Mouse (Mus musculus) heart, adult 2 months (tissue): Measurements from ENCODE around the gene AI597479. TPM values are rescaled to one million over a fixed set of nuclear protein-coding genes. Genes with fewer than 3 reads are reported as not detected.

ENCODE experiments used
- DNase-seq, 2 experiments: peaks; one replicate each; pipeline ENCODE4 v3.0.0; 2021
- H3K27ac ChIP-seq: fragments of 200-600 bp; 2 replicates; pipeline ENCODE4 v1.8.1; 2022
- H3K27me3 ChIP-seq: fragments of 200-500 bp; 2 replicates; pipeline ENCODE4 v1.6.1; 2012; ENCODE audit warnings: mild to moderate bottlenecking, low read length, inconsistent platforms, mixed read lengths; ENCODE audit not compliant: control insufficient read depth, insufficient read depth
- H3K36me3 ChIP-seq: fragments of 200-500 bp; 2 replicates; pipeline ENCODE4 v1.6.1; 2012; ENCODE audit warnings: low read length, inconsistent platforms; ENCODE audit not compliant: control insufficient read depth, insufficient read depth
- H3K4me1 ChIP-seq: fragments of 200-500 bp; 2 replicates; pipeline ENCODE4 v1.6.1; 2011; ENCODE audit warnings: low read length; ENCODE audit not compliant: control insufficient read depth, insufficient read depth
- H3K4me3 ChIP-seq: fragments of 200-600 bp; 2 replicates; pipeline ENCODE4 v1.8.1; 2022
- H3K79me2 ChIP-seq: fragments of 200-500 bp; replicated peaks from 2 replicates; pipeline ENCODE4 v1.6.1; 2012; ENCODE audit warnings: mild to moderate bottlenecking, inconsistent platforms, low read length, moderate library complexity, mixed read lengths; ENCODE audit not compliant: control insufficient read depth, insufficient read depth
- H3K9ac ChIP-seq: fragments of 200-500 bp; 2 replicates; pipeline ENCODE4 v1.6.1; 2012; ENCODE audit warnings: low read depth, mild to moderate bottlenecking, control low read depth, inconsistent platforms, low read length, mixed read lengths
- CTCF ChIP-seq: fragments of 200-600 bp; IDR thresholded peaks from 2 replicates; pipeline ENCODE4 v1.8.1; 2022; ENCODE audit warnings: antibody characterized with exemption, mild to moderate bottlenecking, moderate library complexity
- EP300 ChIP-seq: fragments of 200-500 bp; IDR thresholded peaks from 2 replicates; pipeline ENCODE4 v1.6.1; 2011; ENCODE audit warnings: low read depth, low read length, control low read depth; ENCODE audit not compliant: insufficient read depth
- POLR2A ChIP-seq: fragments of 200-500 bp; IDR thresholded peaks from 2 replicates; pipeline ENCODE4 v1.6.1; 2011; ENCODE audit warnings: mild to moderate bottlenecking, low read depth, low read length, control low read depth; ENCODE audit not compliant: insufficient read depth
- WGBS: fragments of 180-500 bp; shearing (Covaris S2); methylation state at CpG from one replicate; pipeline ENCODE4 v1.1.7; 2018; 5-methylcytosine and 5-hydroxymethylcytosine counted together
- intact Hi-C: fragments of 180-260 bp; cut with DNase I; formaldehyde crosslinking; loops from one replicate; pipeline ENCODE4 v1.15.1; 2025
- polyA plus RNA-seq: library from polyadenylated mRNA; depleted of rRNA; stranded (reverse); fragments of >200 nt; gene quantifications from 2 replicates; pipeline ENCODE4 v1.2.3, GENCODE M21; 2012
- total RNA-seq, 2 experiments: library from RNA; stranded (reverse); gene quantifications; 2 replicates each; pipeline ENCODE4 v1.2.3; 2021

Gene AI597479
- total and polyA plus RNA-seq, 3 experiments, result 8.4 to 21.1 (median 20.3) TPM

DNA sequence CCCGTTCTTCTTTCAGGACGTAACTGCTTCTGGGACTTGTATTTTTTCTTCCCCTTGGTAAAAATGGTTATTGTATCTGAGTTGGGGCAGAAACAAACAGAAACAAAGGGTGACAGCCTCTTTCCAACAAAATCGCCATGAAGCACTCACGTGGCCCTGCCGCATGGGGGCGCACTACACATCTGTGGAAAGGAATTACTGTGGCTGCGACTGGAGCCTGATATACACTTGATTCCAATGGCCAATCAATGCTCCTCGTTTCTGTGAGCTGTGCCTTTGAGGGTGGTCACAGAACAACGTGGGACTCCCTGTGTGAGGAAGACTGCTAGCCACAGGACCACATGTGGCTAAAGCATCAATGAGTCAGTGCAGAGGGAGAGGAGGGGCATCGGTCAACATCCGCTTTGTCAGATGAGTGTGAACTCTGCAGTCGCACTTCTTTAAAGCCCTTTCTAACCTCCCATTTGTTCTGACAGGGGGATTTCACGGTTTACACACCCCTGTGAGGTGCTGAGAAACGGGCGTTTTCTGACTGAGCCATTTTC, 39.8 kb downstream of the AI597479 start:
- Histone ChIP-seq H3K27ac (no peak overlapping the region), H3K36me3 (peaks cover 16% of the 10 kb centered on the region), H3K9ac (no peak overlapping the region), H3K79me2 (no peaks in the 10 kb centered on the region), H3K4me3 (no peak overlapping the region), H3K4me1 (peaks cover 8% of the 10 kb centered on the region), H3K27me3 (no peaks in the 10 kb centered on the region)
- intact Hi-C loops, result no loop called here
- DNase-seq, result peak in 1 of 2 experiments; percentile 12
- 59% methylated on average over 15 of the region's 15 CpGs for WGBS
- TF ChIP-seq POLR2A (peak; percentile 50; the same call in 1 of the 2 replicates), EP300 (no peak), CTCF (peak; percentile 62)

DNA sequence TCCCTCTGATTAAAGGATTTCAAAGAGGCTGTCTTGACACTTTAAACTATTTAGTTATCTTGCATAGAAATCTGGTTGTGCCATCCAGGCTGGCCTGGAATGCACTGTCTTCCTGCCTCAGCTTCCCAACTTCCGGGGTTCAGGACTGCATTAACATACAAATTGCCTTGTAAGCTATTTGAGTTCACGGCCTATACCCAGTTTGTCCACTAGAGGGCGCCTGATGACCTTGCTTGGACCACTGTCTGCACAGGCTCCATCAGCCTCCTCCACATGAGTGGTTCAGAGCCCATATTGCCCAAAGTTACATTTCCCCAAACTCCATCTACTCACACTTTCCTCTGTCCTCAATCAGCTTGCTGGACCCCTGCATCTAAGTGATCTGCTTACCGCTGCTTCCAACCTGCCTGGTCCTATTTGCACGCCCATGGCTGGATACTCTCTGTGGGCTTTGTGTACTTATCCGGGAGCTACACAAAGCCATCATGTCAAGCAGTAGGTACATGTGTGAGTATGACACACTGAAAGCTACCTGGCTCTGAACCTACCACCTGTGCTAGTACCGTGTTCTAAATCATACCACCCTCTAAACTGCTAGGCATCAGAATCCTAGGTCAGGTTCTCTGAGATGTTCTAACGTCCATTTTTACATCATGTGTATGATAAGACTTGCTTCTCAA, 41.2 kb downstream of the AI597479 start:
- Histone ChIP-seq H3K79me2 (no peaks in the 10 kb centered on the region), H3K36me3 (peaks cover 20% of the 10 kb centered on the region), H3K9ac (no peak overlapping the region), H3K27ac (no peak overlapping the region), H3K4me1 (peaks cover 9% of the 10 kb centered on the region), H3K27me3 (no peaks in the 10 kb centered on the region), H3K4me3 (no peak overlapping the region)
- peak; percentile 79 to 84 for DNase-seq
- TF ChIP-seq CTCF (peak; percentile 98; the same call in 1 of the 2 replicates), EP300 (peak; percentile 90), POLR2A (0 out of 2 replicates have a peak, but pooled peaks have one; percentile 22)
- intact Hi-C loops, result loop anchor here (1.0 kb wide), 1 partner anchor 125 kb away; no protein-coding TSS in a partner anchor
- WGBS, result 39% methylated on average over 8 of the region's 8 CpGs

- H3K4me1 ChIP-seq, result peaks cover 9% of the 10 kb centered on the region
- 39% methylated on average over 11 of the region's 11 CpGs for WGBS
- H3K27me3 ChIP-seq, result no peaks in the 10 kb centered on the region
- no peaks in the 10 kb centered on the region for H3K79me2 ChIP-seq
- intact Hi-C loops, result no loop called here
- H3K9ac ChIP-seq, result 0 out of 2 replicates have a peak overlapping the region, but pooled peaks have one; percentile 8
- no peak overlapping the region for H3K27ac ChIP-seq
- DNase-seq, result peak in 1 of 2 experiments; percentile 49
- peaks cover 28% of the 10 kb centered on the region for H3K36me3 ChIP-seq
- peak; percentile 53 for TF ChIP-seq POLR2A
- no peak for TF ChIP-seq CTCF
- H3K4me3 ChIP-seq, result no peak overlapping the region
Observed at GRCm38 (mm10) chr1:43141555-43141961, 43.0 kb downstream of the AI597479 start.

GRCm38 (mm10) chr1:43142849-43143248, 44.3 kb downstream of the AI597479 start:
- Histone ChIP-seq H3K9ac (no peak overlapping the region), H3K36me3 (peaks cover 31% of the 10 kb centered on the region), H3K27me3 (no peaks in the 10 kb centered on the region), H3K4me3 (no peak overlapping the region), H3K79me2 (no peaks in the 10 kb centered on the region), H3K27ac (no peak overlapping the region), H3K4me1 (peaks cover 11% of the 10 kb centered on the region)
- 66% methylated on average over 6 of the region's 6 CpGs for WGBS
- DNase-seq, result no peak
- intact Hi-C loops, result no loop called here
- TF ChIP-seq EP300 (no peak), CTCF (no peak), POLR2A (no peak)

DNA sequence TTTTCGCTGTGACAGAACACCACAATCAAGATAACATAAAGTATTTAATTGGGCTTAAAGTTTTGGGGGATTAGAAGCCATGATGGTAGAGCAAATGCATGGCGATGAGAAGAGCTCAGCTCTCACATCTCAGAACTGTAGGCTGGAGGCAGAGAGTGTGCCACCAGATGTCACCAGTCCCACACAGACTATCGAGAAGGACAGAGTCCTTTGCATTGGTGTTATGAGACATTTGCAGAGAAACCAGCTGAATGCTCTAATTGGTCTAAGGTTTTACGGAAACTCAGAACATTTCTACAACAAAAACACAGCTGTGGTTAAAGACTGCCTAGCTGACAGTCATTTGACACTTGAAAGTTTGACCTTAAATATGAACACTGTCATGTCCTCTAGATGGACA, 44.8 kb downstream of the AI597479 start:
- TF ChIP-seq POLR2A (no peak), CTCF (peak; percentile 63), EP300 (no peak)
- 61% methylated on average over 4 of the region's 4 CpGs for WGBS
- peaks cover 11% of the 10 kb centered on the region for H3K4me1 ChIP-seq
- no peak overlapping the region; the same call in 1 of the 2 replicates for H3K27ac ChIP-seq
- H3K79me2 ChIP-seq, result no peaks in the 10 kb centered on the region
- peaks cover 34% of the 10 kb centered on the region for H3K36me3 ChIP-seq
- H3K9ac ChIP-seq, result no peak overlapping the region
- H3K4me3 ChIP-seq, result no peak overlapping the region
- H3K27me3 ChIP-seq, result no peaks in the 10 kb centered on the region
- DNase-seq, result no peak
- intact Hi-C loops, result no loop called here

- H3K27me3 ChIP-seq, result no peaks in the 10 kb centered on the region
- H3K36me3 ChIP-seq, result peaks cover 40% of the 10 kb centered on the region
- H3K4me1 ChIP-seq, result peaks cover 13% of the 10 kb centered on the region
- DNase-seq, result peak in 1 of 2 experiments; percentile 12
- no peak overlapping the region for H3K4me3 ChIP-seq
- intact Hi-C loops, result no loop called here
- no peak overlapping the region for H3K9ac ChIP-seq
- H3K27ac ChIP-seq, result no peak overlapping the region; the same call in 1 of the 2 replicates
- 69% methylated on average over 4 of the region's 4 CpGs for WGBS
- H3K79me2 ChIP-seq, result no peaks in the 10 kb centered on the region
- TF ChIP-seq EP300, result 0 out of 2 replicates have a peak, but pooled peaks have one; percentile 2
- TF ChIP-seq CTCF, result no peak
- TF ChIP-seq POLR2A, result 0 out of 2 replicates have a peak, but pooled peaks have one; percentile 24
Observed at GRCm38 (mm10) chr1:43143791-43144190, 45.3 kb downstream of the AI597479 start.
